In genomic region chr8:47924921-47925320, GRCm38 (mm10) we compare ENCODE assay signal across 25 mouse cellular contexts.
DNase-seq lines count a peak whose midpoint lies in the region; TF ChIP-seq lines count a peak whose summit lies in the region.
"Had no signal": no experiment of that assay in that cellular context is flagged by ENCODE, and none has a peak within 500 bp of the region (broad histone marks: within the 10 kb centered on the region; RNA-seq: fewer than 3 reads in every experiment).

No protein-coding gene starts in this region.

- 79% methylated on average over 6 of the region's 6 CpGs for WGBS in cerebellum, adult 2 months

- no peak overlapping the region for H3K4me3 ChIP-seq in cerebellum, adult 2 months (replicated peaks; ENCODE audit: insufficient read depth, low read depth, low read length)
- H3K4me3 ChIP-seq: forebrain, embryonic 10.5 days; forebrain, embryonic 15.5 days; hindbrain, embryonic 10.5 days; hindbrain, embryonic 15.5 days; limb, embryonic 10.5 days; limb, embryonic 15.5 days; liver, embryonic 13.5 days; midbrain, embryonic 13.5 days had no signal

- no peak overlapping the region for H3K27ac ChIP-seq in cerebellum, adult 2 months (ENCODE audit: insufficient read depth, low read length)
- H3K27ac ChIP-seq: forebrain, embryonic 10.5 days; forebrain, embryonic 15.5 days; hindbrain, embryonic 10.5 days; hindbrain, embryonic 15.5 days; limb, embryonic 10.5 days; limb, embryonic 15.5 days; liver, embryonic 13.5 days; macrophage; midbrain, embryonic 13.5 days had no signal

- no peaks in the 10 kb centered on the region for H3K4me1 ChIP-seq in cerebellum, adult 2 months (ENCODE audit: control insufficient read depth, insufficient read depth, low read length)
- H3K4me1 ChIP-seq: forebrain, embryonic 15.5 days; hindbrain, embryonic 15.5 days; liver, embryonic 13.5 days had no signal

- H3K27me3 ChIP-seq in cerebellum, adult 2 months (ENCODE audit: control insufficient read depth, insufficient read depth, low read length) = no peaks in the 10 kb centered on the region
- H3K27me3 ChIP-seq: forebrain, embryonic 15.5 days; hindbrain, embryonic 15.5 days; limb, embryonic 15.5 days; liver, embryonic 13.5 days; midbrain, embryonic 13.5 days; Patski had no signal

- no peak for TF ChIP-seq POLR2A in cerebellum, adult 2 months (IDR thresholded peaks at IDR 0.05; ENCODE audit: borderline replicate concordance, insufficient read depth, low read length)

- TF ChIP-seq CTCF in cerebellum, adult 2 months (IDR thresholded peaks at IDR 0.05; ENCODE audit: borderline replicate concordance, insufficient read depth, low read depth, low read length) = no peak

- peak; percentile 3 for DNase-seq in heart, postnatal 4 days
- no peak for DNase-seq in heart, adult 9 months (ENCODE audit: low spot score in 2 of 2)
- peak; percentile 35 for DNase-seq in testis, postnatal 10 days (ENCODE audit: low spot score)
- DNase-seq in testis, postnatal 14 days (ENCODE audit: low spot score) = no peak
- peak; percentile 66 for DNase-seq in lung, postnatal 25 days (ENCODE audit: low spot score)
- DNase-seq in thymus, postnatal 36 days = no peak
- no peak for DNase-seq in cerebellum, adult 2 months
- DNase-seq: adrenal gland, postnatal 10 days; cerebellum, adult 11 months; cerebellum, postnatal 10 days; gastrocnemius, postnatal 25 days; kidney, adult 18-20 months; kidney, postnatal 14 days; layer of hippocampus, adult 9-11 months; liver, embryonic 13.5 days; thymus, postnatal 25 days had no signal

Comparison
In these comparisons a context has a peak if more than half of its experiments do, and no peak if none do; other contexts are left out.
1. DNase-seq: peak in heart, postnatal 4 days (single experiment), testis, postnatal 10 days (single experiment) and lung, postnatal 25 days (single experiment); none in heart, adult 9 months (0 of 2), testis, postnatal 14 days (single experiment), thymus, postnatal 36 days (0 of 2) and cerebellum, adult 2 months (0 of 2).